Mouse (Mus musculus): ENCODE data around the gene Sumo2. TPM values are rescaled to one million over a fixed set of nuclear protein-coding genes. Genes with fewer than 3 reads are reported as not detected.

The Sumo2 gene
- total RNA-seq (2012; rRNA removed), result 325 and 579 TPM in 2 replicates

DNA sequence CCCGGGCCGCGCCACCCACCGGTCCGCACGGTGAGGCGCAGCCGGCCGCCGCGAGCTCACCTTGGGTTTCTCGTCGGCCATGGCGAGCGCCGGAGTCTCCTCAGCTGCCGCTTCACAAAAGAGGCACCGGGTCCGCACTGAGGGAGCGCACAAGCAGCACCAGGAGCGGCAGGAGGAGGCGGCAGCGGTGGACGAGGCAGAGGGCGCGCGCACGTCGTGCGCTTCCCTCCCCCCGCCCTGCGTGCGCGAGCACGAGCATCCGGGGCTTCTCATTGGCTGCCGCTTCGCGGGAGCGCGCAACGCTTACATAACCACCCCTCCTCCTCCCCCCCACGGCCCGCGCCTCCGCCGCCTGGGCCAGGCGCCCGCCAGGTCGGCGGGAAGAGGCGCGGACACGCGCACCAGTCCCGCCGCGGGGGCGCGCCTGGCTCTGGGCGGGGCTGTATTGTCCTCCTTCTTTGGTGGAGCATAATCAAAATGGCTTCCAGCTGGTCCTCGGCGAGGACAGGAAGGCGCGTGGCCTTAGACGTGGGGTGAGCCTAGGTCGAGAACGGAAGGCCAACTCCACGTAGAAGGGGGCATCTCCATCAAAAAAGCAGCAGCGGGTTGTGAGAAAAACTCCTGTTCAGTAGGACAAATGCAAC is at the start of gene Sumo2:
Sumo2 (minus strand) TSS at position 239 of the 644 bp plus-strand sequence.
- Histone ChIP-seq H3K27ac (ENCODE audit: insufficient read depth, low read depth, low read length, poor library complexity, severe bottlenecking) (peak within 1 kb of the TSS; percentile 99), H3K4me1 (ENCODE audit: control insufficient read depth in 2 of 2, insufficient read depth in 2 of 2, low read length in 2 of 2, poor library complexity in 1 of 2) (peaks cover 3 to 6% of the 10 kb centered on the region in 2 experiments), H3K9me3 (ENCODE audit: control insufficient read depth, insufficient read depth, low read depth, low read length) (no peaks in the 10 kb centered on the region), H3K4me3 (ENCODE audit: insufficient read depth in 1 of 2, low read depth in 1 of 2, low read length in 2 of 2, poor library complexity in 1 of 2, severe bottlenecking in 1 of 2) (peak within 1 kb of the TSS; percentile 84 to 99), H3K9ac (ENCODE audit: insufficient read depth, low read depth, low read length, poor library complexity, severe bottlenecking) (peak within 1 kb of the TSS; percentile 99), H3K36me3 (ENCODE audit: control insufficient read depth, insufficient read depth, low read length, poor library complexity, severe bottlenecking) (peaks cover 22% of the 10 kb centered on the region)
- in situ Hi-C loops (cut with MboI; ENCODE audit: low sequenced_read_pairs in 2 of 2, unreplicated experiment in 2 of 2), result no loop called here
- peak; percentile 97 for DNase-seq (ENCODE audit: low read depth, low spot score)
- TF ChIP-seq HCFC1 (IDR thresholded peaks at IDR 0.05; ENCODE audit: borderline replicate concordance, insufficient read depth, low read length), result peak; percentile 66; the same call in 1 of the 2 replicates
- TF ChIP-seq ZC3H11A (IDR thresholded peaks at IDR 0.05; ENCODE audit: borderline replicate concordance, low read depth, low read length), result no peak
- 0 out of 2 replicates have a peak, but pooled peaks have one; percentile 24 for TF ChIP-seq ZNF384 (IDR thresholded peaks at IDR 0.05; ENCODE audit: low read depth, low read length)
- no peak for TF ChIP-seq CHD2 (IDR thresholded peaks at IDR 0.05; ENCODE audit: low read depth, low read length)
- TF ChIP-seq MAFK (IDR thresholded peaks at IDR 0.05; ENCODE audit: insufficient read depth, low read depth, low read length), result no peak

DNA sequence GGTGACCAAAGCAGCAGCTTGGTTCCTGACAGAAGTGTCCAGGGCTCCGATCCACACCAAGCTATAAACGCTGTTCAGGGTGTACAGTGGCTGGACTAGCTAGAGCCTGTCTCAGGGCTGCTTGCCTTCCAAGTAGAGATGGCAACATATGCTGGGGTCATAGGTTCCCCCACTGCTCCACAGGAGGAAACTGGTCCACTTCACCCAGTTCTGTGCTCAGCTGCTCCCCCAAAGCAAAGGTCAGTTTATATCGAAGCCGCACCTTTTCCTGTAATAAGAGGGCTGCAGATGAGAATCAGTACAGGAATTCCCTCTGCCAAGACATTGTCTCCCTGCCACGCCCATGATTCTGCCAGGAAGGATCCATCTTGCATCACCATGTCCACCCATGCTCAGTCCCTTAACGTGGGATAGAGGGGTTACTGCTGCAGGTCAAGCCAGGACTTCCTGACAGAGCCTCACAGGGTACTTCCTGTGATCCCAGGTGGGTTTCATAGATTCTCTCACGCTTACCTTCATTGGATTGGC is 49.6 kb upstream of the Sumo2 start:
- H3K27ac ChIP-seq (ENCODE audit: insufficient read depth, low read depth, low read length, poor library complexity, severe bottlenecking), result no peak overlapping the region
- DNase-seq (ENCODE audit: low read depth, low spot score), result no peak
- no peaks in the 10 kb centered on the region for H3K9me3 ChIP-seq (ENCODE audit: control insufficient read depth, insufficient read depth, low read depth, low read length)
- no peak overlapping the region for H3K4me3 ChIP-seq (ENCODE audit: insufficient read depth in 1 of 2, low read depth in 1 of 2, low read length in 2 of 2, poor library complexity in 1 of 2, severe bottlenecking in 1 of 2)
- H3K9ac ChIP-seq (ENCODE audit: insufficient read depth, low read depth, low read length, poor library complexity, severe bottlenecking), result no peak overlapping the region
- H3K36me3 ChIP-seq (ENCODE audit: control insufficient read depth, insufficient read depth, low read length, poor library complexity, severe bottlenecking), result peaks cover 80% of the 10 kb centered on the region
- peaks cover 4 to 8% of the 10 kb centered on the region in 2 experiments; a peak in 3 of 4 replicates for H3K4me1 ChIP-seq (ENCODE audit: control insufficient read depth in 2 of 2, insufficient read depth in 2 of 2, low read length in 2 of 2, poor library complexity in 1 of 2)
- TF ChIP-seq CHD2 (IDR thresholded peaks at IDR 0.05; ENCODE audit: low read depth, low read length), result no peak
- TF ChIP-seq HCFC1 (IDR thresholded peaks at IDR 0.05; ENCODE audit: borderline replicate concordance, insufficient read depth, low read length), result no peak
- TF ChIP-seq ZC3H11A (IDR thresholded peaks at IDR 0.05; ENCODE audit: borderline replicate concordance, low read depth, low read length), result no peak
- in situ Hi-C loops (cut with MboI; ENCODE audit: low sequenced_read_pairs in 2 of 2, unreplicated experiment in 2 of 2), result no loop called here

DNA sequence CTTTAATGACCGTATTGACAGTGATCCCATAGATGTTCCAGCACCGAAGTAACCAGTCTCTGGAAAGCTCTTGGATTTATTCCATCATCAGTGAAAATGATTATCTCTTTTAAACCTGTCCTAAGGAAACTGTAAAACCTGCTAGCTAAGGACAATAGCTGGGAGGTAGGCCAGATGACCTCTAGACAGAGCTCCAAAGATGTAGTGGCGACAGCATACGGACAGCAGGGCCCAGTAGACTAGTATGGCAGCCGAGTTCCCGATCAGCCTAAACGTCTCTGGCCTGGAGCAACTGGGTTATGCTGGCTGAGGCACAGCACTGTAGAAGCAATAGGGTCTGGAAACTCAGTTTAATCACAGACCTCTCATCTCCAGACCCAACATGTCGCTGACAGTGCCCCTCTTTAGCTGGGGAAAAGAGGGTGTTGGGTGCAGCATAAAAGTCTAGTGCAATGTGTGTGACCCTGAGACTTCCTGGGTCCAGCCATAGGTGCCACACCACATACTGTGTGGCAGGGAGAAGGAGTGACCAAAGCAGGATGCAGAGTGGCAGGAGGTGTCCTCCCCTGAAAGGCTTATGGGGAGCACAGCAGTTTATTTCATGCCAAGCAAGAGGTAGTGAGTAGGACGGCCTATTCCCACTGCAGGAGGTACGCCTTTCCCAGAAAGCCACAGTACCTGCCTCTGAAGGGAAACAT is 48.4 kb upstream of the Sumo2 start:
- H3K36me3 ChIP-seq (ENCODE audit: control insufficient read depth, insufficient read depth, low read length, poor library complexity, severe bottlenecking), result peaks cover 75% of the 10 kb centered on the region
- H3K9ac ChIP-seq (ENCODE audit: insufficient read depth, low read depth, low read length, poor library complexity, severe bottlenecking), result no peak overlapping the region
- TF ChIP-seq ZNF384 (IDR thresholded peaks at IDR 0.05; ENCODE audit: low read depth, low read length) (no peak), HCFC1 (IDR thresholded peaks at IDR 0.05; ENCODE audit: borderline replicate concordance, insufficient read depth, low read length) (no peak), CHD2 (IDR thresholded peaks at IDR 0.05; ENCODE audit: low read depth, low read length) (no peak), ZC3H11A (IDR thresholded peaks at IDR 0.05; ENCODE audit: borderline replicate concordance, low read depth, low read length) (no peak)
- in situ Hi-C loops (cut with MboI; ENCODE audit: low sequenced_read_pairs in 2 of 2, unreplicated experiment in 2 of 2), result no loop called here
- no peak overlapping the region for H3K27ac ChIP-seq (ENCODE audit: insufficient read depth, low read depth, low read length, poor library complexity, severe bottlenecking)
- H3K4me3 ChIP-seq (ENCODE audit: insufficient read depth in 1 of 2, low read depth in 1 of 2, low read length in 2 of 2, poor library complexity in 1 of 2, severe bottlenecking in 1 of 2), result no peak overlapping the region
- peaks cover 4 to 7% of the 10 kb centered on the region in 2 experiments; a peak in 3 of 4 replicates for H3K4me1 ChIP-seq (ENCODE audit: control insufficient read depth in 2 of 2, insufficient read depth in 2 of 2, low read length in 2 of 2, poor library complexity in 1 of 2)
- no peaks in the 10 kb centered on the region for H3K9me3 ChIP-seq (ENCODE audit: control insufficient read depth, insufficient read depth, low read depth, low read length)
- DNase-seq (ENCODE audit: low read depth, low spot score), result no peak

DNA sequence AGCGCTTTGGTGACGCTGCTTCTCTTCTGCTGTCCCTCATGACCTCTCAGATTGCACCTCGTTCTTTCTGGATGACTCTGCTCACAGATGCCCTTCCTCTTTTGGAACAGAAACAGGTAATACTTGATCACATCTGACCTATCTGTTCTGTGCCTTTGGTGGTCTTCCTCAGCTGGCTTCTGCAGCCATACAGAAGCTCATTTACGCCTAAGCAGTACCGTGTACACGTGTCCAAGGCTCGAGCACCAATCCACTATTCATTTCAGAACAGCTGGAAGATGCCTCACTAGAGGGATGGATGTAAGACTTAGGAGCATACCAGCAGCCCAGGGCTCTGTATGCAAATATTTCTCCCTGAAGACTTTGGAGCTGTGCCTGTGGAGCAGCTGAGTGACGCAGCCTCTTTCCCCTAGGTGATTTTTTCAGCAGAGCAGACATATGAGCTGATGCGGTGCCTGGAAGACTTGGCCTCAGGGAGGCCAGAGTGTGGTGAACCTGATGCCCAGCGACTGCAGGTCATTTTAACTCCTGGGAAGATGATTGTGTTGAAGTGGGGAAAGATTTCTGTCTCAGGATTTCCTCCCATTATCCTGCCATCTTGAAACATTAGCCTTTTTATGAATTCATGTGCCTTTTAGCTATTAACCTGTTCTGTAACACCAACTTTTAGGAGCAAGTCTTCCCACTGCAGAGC is 47.0 kb upstream of the Sumo2 start:
- Histone ChIP-seq H3K9ac (ENCODE audit: insufficient read depth, low read depth, low read length, poor library complexity, severe bottlenecking) (no peak overlapping the region), H3K4me3 (ENCODE audit: insufficient read depth in 1 of 2, low read depth in 1 of 2, low read length in 2 of 2, poor library complexity in 1 of 2, severe bottlenecking in 1 of 2) (no peak overlapping the region), H3K27ac (ENCODE audit: insufficient read depth, low read depth, low read length, poor library complexity, severe bottlenecking) (no peak overlapping the region), H3K4me1 (ENCODE audit: control insufficient read depth in 2 of 2, insufficient read depth in 2 of 2, low read length in 2 of 2, poor library complexity in 1 of 2) (peaks cover 0 to under 1% of the 10 kb centered on the region in 2 experiments; a peak in 1 of 4 replicates), H3K36me3 (ENCODE audit: control insufficient read depth, insufficient read depth, low read length, poor library complexity, severe bottlenecking) (peaks cover 76% of the 10 kb centered on the region), H3K9me3 (ENCODE audit: control insufficient read depth, insufficient read depth, low read depth, low read length) (no peaks in the 10 kb centered on the region)
- no peak for DNase-seq (ENCODE audit: low read depth, low spot score)
- in situ Hi-C loops (cut with MboI; ENCODE audit: low sequenced_read_pairs in 2 of 2, unreplicated experiment in 2 of 2), result no loop called here
- TF ChIP-seq CHD2 (IDR thresholded peaks at IDR 0.05; ENCODE audit: low read depth, low read length) (no peak), ZC3H11A (IDR thresholded peaks at IDR 0.05; ENCODE audit: borderline replicate concordance, low read depth, low read length) (no peak), HCFC1 (IDR thresholded peaks at IDR 0.05; ENCODE audit: borderline replicate concordance, insufficient read depth, low read length) (no peak), MAFK (IDR thresholded peaks at IDR 0.05; ENCODE audit: insufficient read depth, low read depth, low read length) (no peak), ZNF384 (IDR thresholded peaks at IDR 0.05; ENCODE audit: low read depth, low read length) (no peak)

Measured in ES-E14 (cell line).